Mouse (Mus musculus): ENCODE measurements around the gene Sv2c.
A peak's percentile ranks its signal among the peaks of the same experiment; 100 is the strongest.

Gene Sv2c

DNA sequence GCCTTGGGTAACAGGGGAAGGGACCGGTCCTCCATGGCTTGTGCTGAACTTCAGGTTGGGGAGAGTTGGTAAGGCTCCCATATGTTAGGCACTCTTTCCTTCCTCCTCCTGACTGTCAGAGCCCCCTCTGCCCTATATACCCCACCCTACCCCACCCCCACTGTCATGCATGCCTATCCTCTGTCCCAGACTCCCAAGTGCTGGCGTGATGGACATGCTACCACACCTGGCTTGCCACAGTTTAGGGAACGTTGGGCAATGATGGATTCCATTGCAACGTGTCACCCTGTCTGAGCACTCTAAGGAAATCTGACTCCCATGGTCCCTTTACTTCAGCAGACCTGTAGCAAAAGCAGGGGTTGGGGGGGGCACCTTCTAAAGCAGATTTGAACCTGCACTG is 183.6 kb downstream of the Sv2c start:
- DNase-seq (ENCODE audit: inconsistent age in 2 of 2, low spot score in 1 of 2), result no peak

DNA sequence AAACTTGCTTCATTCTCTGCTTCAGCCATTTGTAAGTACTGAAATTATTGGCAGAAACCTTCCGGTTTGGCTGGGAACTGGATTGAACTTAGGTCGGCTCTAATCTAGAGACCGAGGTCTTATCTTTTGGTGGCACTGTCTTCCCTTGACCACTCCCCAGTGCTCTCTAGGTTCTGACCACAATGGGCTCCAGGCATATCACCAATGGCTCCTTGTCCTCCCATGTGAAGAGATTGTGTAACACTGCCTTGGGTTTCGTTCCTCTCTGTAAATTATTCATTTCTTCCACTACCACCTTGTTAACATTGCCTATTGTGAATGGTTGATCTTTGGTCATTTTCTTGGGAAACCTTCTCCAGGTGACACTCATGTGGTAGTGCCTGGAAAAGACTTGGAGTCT is 184.0 kb downstream of the Sv2c start:
- no peak for DNase-seq (ENCODE audit: inconsistent age in 2 of 2, low spot score in 1 of 2)

DNA sequence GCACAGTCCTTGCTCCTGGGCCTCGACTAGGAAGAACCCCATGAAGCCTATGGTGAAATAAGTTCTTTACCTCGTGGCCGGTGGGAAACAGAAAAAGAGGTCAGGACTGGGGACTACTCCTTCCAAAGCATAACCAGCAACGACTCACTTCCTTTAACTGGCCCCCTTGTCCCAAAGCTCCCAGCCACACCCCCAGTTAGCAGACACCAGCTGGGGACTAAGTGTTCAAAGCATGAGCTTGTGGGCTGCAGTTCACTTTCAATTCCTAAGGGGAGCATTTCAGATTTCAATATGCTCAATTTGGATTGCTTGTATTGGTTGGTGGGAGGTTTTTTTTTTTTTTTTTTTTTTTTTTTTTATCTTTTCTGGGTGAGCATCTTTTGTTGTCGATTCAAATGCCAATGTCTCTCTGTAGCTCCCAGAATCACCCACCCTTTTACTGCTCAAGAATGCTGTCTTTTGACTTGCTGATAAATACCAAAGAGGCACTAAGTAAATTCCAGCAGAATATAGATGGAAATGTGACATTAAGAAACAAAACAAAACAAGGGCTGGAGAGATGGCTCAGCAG is 186.4 kb downstream of the Sv2c start:
- DNase-seq (ENCODE audit: inconsistent age in 2 of 2, low spot score in 1 of 2), result no peak

DNA sequence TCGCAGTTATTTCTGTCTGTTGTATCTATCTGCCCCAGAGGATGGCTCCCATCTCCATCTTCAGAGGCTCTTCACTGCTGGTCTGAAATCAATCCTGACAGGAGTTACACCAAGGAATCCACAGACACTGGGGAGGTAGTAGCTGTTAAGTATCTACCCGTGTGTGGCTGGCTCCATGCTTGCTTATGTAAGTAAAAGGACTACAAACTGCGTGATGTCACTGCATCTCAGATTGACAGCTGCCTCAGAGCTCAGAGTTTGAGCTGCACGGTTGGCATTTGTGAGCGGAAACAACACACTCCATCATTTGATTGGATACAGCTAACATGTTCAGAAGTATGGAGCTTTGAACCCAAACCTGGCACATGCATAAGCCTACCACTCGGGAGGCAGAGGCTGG is 187.8 kb downstream of the Sv2c start:
- no peak for DNase-seq (ENCODE audit: inconsistent age in 2 of 2, low spot score in 1 of 2)

DNA sequence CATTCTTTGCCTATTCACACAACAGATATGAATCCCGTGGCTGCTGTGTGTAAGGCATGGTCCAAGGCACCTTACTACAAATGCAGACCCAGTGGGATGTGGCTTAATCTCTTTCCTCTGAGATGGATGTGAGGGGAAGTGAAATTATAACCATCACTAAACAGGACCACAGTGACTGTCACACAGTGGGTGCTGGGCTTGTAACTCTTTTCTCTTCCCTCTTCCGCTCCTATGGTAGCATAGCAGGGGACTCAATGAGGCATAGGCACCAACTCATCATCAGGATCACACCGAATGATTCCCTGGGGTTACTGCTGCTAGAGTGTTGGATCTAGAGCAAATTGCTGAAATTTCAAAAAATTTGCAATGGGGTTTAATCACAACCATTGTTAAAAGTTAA is 188.5 kb downstream of the Sv2c start:
- DNase-seq (ENCODE audit: inconsistent age in 2 of 2, low spot score in 1 of 2), result no peak

DNA sequence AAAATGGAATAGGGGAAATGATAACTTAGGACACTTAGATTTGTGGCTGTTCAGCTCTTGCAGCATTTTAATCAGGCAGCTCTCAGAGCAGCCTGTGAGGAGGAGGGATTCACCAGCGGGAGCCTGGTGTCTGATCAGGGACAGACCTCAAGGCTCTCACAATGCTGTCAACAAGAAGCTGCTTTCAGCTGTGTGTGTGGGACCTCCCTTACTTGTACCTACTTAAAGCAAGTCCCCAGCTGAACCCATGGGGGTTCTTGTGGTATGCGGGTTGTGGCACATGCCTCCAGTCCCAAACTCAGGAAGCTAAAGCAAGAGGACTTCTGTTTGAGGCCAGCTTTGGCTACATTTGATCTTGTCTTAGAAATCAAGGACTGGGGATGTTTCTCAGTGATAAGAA is 189.8 kb downstream of the Sv2c start:
- no peak for DNase-seq (ENCODE audit: inconsistent age in 2 of 2, low spot score in 1 of 2)

DNA sequence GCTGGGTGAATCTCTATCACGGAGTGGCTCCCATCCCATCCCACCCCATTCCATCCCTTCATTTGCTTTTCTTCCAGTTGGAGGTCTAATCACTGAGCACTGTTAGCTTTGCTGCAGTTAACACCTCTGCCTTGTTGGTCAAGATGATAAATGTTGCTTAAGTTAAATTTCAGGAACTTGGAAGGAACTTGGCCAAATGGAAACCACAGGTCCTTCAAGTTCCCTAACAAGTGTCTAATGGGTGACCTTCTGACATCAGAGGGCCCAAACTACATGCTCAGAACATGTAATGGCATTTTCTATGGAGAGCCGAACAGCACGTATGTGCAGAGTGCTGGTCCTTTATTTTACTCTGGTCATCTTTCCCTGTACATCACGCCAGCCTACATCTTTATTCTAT is 190.5 kb downstream of the Sv2c start:
- DNase-seq (ENCODE audit: inconsistent age in 2 of 2, low spot score in 1 of 2), result no peak

DNA sequence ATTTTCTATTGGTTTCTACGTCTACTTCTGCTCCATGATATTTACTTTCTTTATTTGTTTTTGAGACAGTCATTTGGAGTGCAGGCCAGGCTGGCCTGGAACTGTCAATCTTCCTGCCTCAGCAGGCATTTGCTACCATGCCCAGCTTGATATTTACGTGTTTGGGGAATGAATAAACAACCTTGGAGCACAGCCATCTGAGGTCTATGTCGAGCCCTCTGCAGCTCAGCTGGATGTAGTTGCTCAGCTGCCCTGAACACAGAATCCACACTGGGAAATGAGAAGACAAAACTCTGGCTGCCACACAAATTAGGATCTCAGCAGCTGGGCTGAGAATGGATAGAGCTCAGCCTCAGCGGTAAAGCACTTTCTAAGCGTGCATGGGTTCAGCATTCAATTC is 191.6 kb downstream of the Sv2c start:
- DNase-seq (ENCODE audit: inconsistent age in 2 of 2, low spot score in 1 of 2), result no peak

DNA sequence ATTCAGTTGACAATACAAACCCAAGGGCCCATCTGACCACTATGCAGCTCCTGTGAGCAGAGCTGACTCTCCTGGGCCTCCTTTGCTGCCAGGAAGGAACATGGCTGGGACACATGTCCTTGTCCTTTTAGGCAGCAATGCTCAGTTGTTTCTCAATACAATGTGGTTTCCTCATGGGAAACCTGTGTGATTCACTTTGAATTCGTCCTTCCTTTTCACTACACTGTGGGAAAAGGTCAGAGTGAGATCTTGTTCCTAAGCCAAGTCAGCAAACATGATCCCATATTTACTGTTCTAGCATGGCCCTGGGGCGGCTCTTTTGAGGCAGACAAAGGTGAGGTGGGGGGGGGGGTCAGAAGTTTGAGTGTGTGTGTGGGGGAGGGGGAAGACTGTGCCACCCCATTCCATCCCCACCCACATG is 208.2 kb downstream of the Sv2c start:
- peak; percentile 44 to 77 for DNase-seq (ENCODE audit: inconsistent age in 2 of 2, low spot score in 1 of 2)

DNA sequence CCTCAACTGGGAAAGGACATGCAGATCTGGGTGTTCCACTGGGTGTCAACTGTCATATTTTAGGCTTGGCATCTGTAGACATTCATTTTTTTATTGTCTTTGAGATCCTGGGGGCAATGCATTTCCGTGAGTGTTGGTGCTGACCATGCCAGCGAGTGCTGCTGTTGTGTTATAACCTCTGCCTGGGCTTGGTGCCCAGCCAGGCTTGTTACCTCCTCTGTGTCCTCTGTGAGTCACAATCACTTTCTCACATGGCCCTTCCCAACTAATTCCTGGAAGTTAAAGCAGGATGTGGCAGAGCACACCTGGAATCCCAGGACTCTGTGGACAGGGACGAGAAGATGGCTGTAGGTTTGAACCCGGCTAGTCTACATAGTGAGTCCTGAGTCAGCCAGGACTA is 209.8 kb downstream of the Sv2c start:
- DNase-seq (ENCODE audit: inconsistent age in 2 of 2, low spot score in 1 of 2), result peak; percentile 39 to 73

DNA sequence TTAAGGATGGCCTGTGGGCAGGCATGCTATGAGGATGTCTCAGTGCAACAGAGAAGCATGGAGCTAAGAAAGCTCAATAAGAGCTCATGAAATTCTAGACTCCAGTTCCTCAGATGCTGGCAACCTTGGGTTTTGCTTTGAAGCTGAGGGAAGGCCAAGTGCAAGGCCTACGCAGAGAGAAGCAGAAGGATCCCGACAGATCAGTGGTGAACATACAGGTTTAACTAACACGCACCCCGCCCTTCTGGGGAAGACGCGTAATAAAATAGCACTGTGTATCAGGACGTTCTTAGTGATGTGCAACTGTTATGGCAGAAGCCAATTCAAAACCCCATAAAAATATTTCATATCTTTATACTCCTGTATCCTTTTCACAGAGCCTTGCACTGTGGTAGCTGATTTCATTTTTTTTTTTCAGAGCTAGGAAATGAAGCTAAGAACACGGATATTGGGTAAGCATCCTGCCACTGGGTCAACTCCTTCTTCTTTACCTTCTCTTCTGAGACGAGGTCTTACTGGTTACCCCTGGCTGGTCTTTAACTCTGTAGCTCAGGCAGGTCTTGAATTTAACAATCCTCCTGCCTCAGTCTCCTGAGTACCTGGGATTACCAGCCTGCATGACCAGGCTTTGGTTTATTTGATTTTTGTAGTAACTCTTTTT is 213.6 kb downstream of the Sv2c start:
- peak in 1 of 2 experiments; percentile 69 for DNase-seq (ENCODE audit: inconsistent age in 2 of 2, low spot score in 1 of 2)

DNA sequence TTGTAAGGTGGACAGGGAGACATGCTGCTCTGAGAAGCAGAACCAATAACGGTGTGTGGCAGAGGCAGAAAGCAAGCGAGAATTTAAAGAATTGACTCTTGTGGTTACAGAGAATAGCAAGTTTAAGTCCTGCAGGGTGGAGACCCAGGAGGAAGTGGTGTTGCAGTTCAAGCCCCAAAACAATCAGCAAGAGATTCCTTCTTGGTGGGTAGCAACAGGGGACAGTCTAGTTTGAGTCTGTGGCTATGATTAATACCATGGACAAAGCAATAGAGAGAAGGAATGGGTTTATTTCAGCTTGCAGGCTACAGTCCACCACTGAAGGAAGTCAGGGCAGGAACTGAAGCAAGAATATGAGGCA is 219.4 kb downstream of the Sv2c start:
- DNase-seq (ENCODE audit: inconsistent age in 2 of 2, low spot score in 1 of 2), result no peak

DNA sequence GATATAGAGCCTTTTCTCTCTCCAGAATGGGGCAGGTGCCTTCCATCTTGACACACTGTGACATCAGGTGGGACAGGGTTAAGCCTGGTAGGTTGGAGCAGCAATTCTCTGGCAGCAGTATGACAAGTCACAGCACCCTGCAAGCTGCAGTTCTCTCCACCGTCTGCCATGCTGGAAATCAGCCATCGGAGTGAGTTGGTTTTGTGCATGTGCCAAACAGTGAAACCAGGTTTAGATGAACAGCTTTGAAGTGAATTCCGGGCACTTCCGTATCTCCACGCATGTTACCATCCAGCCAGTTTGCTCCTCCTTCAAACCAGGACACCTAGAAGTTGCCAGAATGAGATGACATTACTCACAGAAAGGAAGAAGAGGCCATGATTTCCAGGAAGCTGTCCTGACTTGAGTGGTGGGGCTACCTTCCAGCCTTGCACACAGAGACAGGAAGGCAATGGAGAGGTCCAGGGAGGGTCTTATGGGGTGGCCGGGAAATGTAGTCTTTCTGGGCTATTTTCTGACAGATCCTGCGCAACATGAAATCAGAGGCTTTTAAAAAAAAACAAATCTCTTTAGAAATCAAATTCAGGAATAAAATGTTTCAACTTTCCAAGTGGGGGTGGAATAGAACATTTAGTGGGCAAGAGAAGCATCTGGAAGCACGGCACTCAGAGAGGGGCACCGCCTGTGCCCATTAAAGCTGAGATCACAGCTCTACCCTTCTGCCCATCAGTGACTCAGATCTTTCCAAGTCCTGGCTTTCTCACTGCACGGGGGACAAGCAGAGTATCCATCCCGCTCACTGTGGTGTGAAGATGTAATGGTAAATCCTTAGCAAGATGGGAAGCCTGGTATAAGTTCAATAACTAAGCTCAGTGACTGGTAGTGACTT is 220.0 kb downstream of the Sv2c start:
- DNase-seq (ENCODE audit: inconsistent age in 2 of 2, low spot score in 1 of 2), result peak in 1 of 2 experiments; percentile 77

DNA sequence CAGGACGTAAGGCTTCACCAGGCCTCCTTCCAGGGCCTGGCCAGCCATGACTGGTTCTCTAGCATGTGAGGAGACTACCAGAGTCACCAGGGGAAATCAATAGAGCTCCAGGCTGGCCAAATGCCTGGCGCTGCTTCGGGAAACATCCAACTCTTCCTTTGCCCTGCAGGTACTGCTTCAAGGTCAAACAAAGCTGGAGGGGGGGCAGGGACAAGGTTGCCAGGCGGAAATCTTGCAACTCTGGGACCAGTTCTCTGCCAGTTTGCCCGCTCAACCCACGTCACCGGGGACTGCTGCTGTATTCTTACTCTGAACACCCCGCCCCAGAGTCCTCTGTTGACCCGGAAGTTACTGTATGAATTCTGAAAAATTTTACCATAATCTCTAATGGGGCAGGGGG is 222.1 kb downstream of the Sv2c start:
- DNase-seq (ENCODE audit: inconsistent age in 2 of 2, low spot score in 1 of 2), result no peak

DNA sequence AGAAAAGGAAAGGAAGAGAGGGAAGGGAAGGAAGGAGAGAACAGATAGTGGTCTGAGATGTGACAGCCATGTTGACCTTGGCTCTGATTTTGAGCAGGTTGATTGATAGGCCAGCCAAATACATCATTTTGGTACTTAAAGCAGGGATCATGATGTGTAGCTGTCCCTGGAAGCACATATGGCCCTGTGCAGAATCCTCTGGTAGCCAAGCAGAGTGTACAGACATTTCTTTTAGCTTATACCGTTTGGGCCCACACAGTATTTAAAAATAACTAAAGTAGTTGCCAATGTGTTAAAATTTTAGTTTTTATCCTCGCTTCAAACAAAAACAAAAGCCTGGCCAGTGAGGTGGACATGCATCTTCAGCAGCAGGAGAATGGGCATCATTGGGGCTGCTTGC is 223.1 kb downstream of the Sv2c start:
- DNase-seq (ENCODE audit: inconsistent age in 2 of 2, low spot score in 1 of 2), result no peak
